Mouse (Mus musculus): ENCODE results near the gene Hist1h4a. TPM values are rescaled to one million over a fixed set of nuclear protein-coding genes. Genes with fewer than 3 reads are reported as not detected.
A peak's percentile ranks its signal among the peaks of the same experiment; 100 is the strongest.
"Not testable (repeated sequence)": the region's sequence is repeated elsewhere in the genome, so short reads cannot be mapped to it uniquely, and the experiment has no call there.

The Hist1h4a gene
- polyA plus RNA-seq, 1 experiment from 2014 or later: 0.65 TPM

DNA sequence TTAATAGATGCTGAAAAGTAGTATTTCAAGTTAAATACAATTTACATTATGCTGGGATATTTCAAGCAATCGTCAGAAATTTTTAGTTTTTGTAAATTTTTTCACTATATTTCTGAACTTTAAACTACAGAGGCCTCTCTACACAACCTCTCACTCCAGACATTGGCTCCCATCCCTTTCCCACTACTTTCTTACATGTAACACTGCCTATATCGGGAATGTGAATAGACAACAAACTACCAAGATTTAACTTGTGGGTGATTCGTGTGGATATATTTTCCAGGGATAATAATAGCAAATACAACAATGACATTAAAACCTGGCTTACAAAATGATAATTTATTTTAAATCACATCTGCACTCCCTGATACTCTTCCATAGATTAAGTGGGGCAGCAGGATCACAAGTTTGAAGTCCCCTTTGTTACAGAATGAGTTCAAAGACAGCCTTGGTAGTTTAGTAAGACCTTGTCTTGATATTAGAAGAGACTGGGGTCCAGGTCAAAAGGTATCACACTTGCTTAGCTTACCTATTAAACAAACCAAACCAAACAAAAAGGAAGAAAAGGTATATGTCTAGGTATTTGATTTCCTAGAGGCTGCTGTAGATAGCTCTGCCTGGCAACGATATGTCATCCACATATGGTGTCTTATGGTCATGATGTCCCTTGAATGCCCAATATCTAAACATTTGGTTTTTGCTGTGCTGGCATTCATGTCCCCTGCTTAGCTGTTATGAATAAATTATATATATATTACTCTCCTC, 7.5 kb downstream of the Hist1h4a start:
- Histone ChIP-seq H3K27ac (replicated peaks) (peak overlapping the region; percentile 91), H3K4me3 (peak overlapping the region; percentile 61), H3K9me3 (no peaks in the 10 kb centered on the region), H3K36me3 (replicated peaks) (no peaks in the 10 kb centered on the region), H3K4me1 (peaks cover 18% of the 10 kb centered on the region), H3K27me3 (replicated peaks; ENCODE audit: low read depth, poor library complexity, severe bottlenecking) (no peaks in the 10 kb centered on the region)
- DNase-seq (ENCODE audit: low spot score): no peak
- WGBS: 64% methylated on average over 4 of the region's 4 CpGs

DNA sequence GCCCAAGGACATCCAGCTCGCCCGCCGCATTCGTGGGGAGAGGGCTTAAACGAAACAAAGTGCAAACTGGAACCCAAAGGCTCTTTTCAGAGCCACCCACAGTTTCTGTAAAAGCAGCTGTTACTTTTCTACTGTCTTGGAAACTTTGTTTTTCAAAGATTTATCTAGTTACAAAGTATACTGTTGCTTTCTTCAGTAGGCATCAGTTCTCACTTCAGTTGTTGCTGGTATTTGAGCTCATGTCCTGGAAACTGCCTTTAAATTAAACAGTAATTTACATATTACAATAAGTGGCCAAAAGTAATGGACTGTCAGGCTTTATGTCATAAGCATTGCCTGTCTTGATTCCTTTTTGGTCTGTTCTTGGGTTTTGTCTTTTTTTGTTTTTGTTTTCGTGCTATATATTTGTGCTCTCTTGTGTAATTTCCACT, 8.3 kb downstream of the Hist1h4a start:
- H3K9me3 ChIP-seq: no peaks in the 10 kb centered on the region
- H3K4me1 ChIP-seq: peaks cover 21% of the 10 kb centered on the region
- WGBS: 3% methylated on average over 6 of the region's 6 CpGs
- H3K36me3 ChIP-seq (replicated peaks): no peaks in the 10 kb centered on the region
- no peak for DNase-seq (ENCODE audit: low spot score)
- H3K27me3 ChIP-seq (replicated peaks; ENCODE audit: low read depth, poor library complexity, severe bottlenecking): no peaks in the 10 kb centered on the region
- peak overlapping the region; percentile 91 for H3K27ac ChIP-seq (replicated peaks)
- peak overlapping the region; percentile 61 for H3K4me3 ChIP-seq

DNA sequence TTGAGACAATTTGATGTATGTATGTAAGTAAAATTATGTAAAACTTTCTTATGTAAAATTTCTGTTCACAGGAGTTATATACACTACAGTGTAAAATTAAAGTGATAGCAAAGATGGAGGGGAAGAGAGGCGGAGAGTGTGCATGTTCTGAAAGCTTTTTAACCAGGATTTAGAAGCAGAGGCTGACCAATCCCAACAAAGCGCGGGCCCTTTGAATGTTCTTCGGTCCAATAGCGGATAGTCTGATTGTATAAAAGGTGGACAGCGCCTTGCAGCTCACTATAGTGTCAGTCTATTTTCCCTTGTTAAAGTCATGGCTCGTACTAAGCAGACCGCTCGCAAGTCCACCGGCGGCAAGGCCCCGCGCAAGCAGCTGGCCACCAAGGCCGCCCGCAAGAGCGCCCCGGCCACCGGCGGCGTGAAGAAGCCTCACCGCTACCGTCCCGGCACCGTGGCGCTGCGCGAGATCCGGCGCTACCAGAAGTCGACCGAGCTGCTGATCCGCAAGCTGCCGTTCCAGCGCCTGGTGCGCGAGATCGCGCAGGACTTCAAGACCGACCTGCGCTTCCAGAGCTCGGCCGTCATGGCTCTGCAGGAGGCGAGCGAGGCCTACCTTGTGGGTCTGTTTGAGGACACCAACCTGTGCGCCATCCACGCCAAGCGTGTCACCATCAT, 8.8 kb downstream of the Hist1h4a start, which contains the start of gene Hist1h3b:
TSS of gene Hist1h3b (plus strand) at position 201 of the 675 bp plus-strand sequence.
- H3K27ac ChIP-seq (replicated peaks): peak within 1 kb of the TSS; percentile 98
- under 1% methylated on average over 19 of the region's 47 CpGs for WGBS
- peak within 1 kb of the TSS; percentile 61 for H3K4me3 ChIP-seq

DNA sequence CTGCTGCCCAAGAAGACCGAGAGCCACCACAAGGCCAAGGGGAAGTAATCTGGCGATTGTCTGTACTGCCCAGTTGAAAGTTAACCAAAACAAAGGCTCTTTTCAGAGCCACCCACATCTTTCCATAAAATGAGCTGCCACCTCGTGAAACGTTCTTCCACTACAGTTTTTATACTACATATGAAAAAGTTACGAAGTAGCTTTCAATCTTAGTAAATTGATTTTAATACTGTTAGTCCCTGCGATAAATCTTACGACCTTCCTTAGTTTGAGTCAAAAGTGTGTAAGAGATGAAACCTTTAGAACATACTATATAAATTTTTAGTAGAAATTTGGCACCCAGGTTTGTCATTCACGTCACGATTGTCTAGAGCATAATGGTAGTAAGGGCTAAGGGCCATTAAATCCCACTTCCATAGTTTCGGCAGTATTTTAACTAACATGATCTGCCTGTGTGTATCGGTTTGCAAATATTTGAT, 9.5 kb downstream of the Hist1h4a start:
- no peak for DNase-seq (ENCODE audit: low spot score)
- no peaks in the 10 kb centered on the region for H3K9me3 ChIP-seq
- 1% methylated on average over 11 of the region's 11 CpGs for WGBS

More for the DNA sequence above, 8.8 kb downstream of the Hist1h4a start, which contains the start of gene Hist1h3b:
- peak; percentile 90 for DNase-seq (ENCODE audit: low spot score)
- H3K4me1 ChIP-seq: peaks cover 21% of the 10 kb centered on the region
- H3K27me3 ChIP-seq (replicated peaks; ENCODE audit: low read depth, poor library complexity, severe bottlenecking); H3K36me3 ChIP-seq (replicated peaks); H3K9me3 ChIP-seq: not testable (repeated sequence)

DNA sequence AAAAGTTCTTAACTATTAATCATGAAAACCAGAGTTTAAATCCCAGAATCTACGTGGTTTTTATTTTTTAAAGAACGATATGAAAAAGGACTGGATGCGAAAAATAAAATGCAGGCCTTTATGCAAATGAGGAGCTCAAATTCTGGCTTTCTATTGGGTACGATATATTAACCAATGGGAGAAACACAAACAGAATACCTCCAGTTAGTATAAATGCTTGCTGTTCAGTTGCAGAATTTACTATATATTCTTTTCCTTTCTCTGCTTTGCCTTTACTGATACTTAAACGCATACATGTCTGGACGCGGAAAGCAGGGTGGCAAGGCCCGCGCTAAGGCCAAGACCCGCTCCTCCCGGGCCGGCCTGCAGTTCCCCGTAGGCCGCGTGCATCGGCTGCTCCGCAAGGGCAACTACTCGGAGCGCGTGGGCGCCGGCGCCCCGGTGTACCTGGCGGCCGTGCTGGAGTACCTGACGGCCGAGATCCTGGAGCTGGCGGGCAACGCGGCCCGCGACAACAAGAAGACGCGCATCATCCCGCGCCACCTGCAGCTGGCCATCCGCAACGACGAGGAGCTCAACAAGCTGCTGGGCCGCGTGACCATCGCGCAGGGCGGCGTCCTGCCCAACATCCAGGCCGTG, 10.1 kb downstream of the Hist1h4a start, which contains the start of gene Hist1h2ab:
TSS of gene Hist1h2ab (plus strand) at position 288 of the 639 bp plus-strand sequence.
- not testable (repeated sequence) for H3K36me3 ChIP-seq (replicated peaks); H3K9me3 ChIP-seq; H3K27me3 ChIP-seq (replicated peaks; ENCODE audit: low read depth, poor library complexity, severe bottlenecking)
- H3K4me3 ChIP-seq: peak within 1 kb of the TSS; percentile 58
- peak; percentile 83 for DNase-seq (ENCODE audit: low spot score)
- peaks cover 21% of the 10 kb centered on the region for H3K4me1 ChIP-seq
- H3K27ac ChIP-seq (replicated peaks): peak within 1 kb of the TSS; percentile 98
- WGBS: 1% methylated on average over 35 of the region's 47 CpGs

More for the DNA sequence above, 9.5 kb downstream of the Hist1h4a start:
- Histone ChIP-seq H3K4me1 (peaks cover 21% of the 10 kb centered on the region), H3K27ac (replicated peaks) (peak overlapping the region; percentile 98), H3K27me3 (replicated peaks; ENCODE audit: low read depth, poor library complexity, severe bottlenecking) (no peaks in the 10 kb centered on the region), H3K36me3 (replicated peaks) (no peaks in the 10 kb centered on the region), H3K4me3 (peak overlapping the region; percentile 58)

DNA sequence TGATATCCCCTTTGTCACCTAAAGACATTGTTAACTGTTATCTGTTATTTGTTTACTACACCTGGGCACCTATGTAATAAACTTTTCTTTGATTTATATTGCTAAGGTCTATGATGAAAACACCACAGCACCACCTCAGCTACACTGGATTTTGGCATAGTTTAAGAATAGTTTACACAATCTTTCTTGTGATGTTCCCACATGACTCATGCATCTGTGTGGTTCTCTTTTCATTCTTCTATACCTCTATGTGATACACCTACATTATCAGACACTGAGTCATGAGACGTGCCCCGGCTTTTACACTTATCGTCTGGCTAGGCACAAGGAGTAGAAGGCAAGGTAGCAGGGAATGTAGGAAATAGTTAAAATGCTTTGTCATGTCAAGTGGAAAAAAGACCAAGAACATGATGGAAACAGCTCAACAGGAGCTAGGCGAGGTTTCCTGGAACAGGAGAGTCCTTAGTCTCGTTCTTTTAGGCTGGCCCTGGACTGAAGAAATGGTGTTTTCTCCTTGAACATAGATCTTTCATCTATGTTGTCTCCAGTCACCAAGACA, 11.4 kb downstream of the Hist1h4a start:
- Histone ChIP-seq H3K4me3 (no peak overlapping the region), H3K27ac (replicated peaks) (peak overlapping the region; percentile 98), H3K36me3 (replicated peaks) (no peaks in the 10 kb centered on the region), H3K27me3 (replicated peaks; ENCODE audit: low read depth, poor library complexity, severe bottlenecking) (no peaks in the 10 kb centered on the region), H3K9me3 (no peaks in the 10 kb centered on the region), H3K4me1 (peaks cover 21% of the 10 kb centered on the region)
- no peak for DNase-seq (ENCODE audit: low spot score)
- 92% methylated on average over 5 of the region's 5 CpGs for WGBS

DNA sequence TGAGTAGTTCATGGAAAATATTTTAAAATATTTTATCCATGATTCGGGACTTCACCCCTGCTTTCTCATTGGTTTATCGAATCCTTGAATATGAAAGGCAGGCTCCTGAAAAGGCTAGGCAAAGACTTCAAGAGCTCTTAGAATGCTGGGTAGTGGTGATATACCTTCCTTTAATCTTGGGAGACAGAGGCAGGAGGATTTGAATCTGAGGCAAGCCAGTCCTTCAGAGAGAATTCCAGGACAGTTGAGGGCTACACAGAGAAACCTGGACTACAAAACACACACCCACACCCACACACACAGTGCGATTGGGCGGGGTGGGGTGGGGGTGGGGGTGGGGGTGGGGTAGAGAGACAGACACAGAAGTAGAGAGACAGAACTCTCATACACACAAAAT, 13.1 kb downstream of the Hist1h4a start:
- DNase-seq (ENCODE audit: low spot score): peak; percentile 54
- no peaks in the 10 kb centered on the region for H3K36me3 ChIP-seq (replicated peaks)
- H3K4me3 ChIP-seq: peak overlapping the region; percentile 62
- WGBS: 11% methylated on average over 4 of the region's 4 CpGs
- H3K9me3 ChIP-seq: no peaks in the 10 kb centered on the region
- peak overlapping the region; percentile 98 for H3K27ac ChIP-seq (replicated peaks)
- peaks cover 23% of the 10 kb centered on the region for H3K4me1 ChIP-seq
- no peaks in the 10 kb centered on the region for H3K27me3 ChIP-seq (replicated peaks; ENCODE audit: low read depth, poor library complexity, severe bottlenecking)

DNA sequence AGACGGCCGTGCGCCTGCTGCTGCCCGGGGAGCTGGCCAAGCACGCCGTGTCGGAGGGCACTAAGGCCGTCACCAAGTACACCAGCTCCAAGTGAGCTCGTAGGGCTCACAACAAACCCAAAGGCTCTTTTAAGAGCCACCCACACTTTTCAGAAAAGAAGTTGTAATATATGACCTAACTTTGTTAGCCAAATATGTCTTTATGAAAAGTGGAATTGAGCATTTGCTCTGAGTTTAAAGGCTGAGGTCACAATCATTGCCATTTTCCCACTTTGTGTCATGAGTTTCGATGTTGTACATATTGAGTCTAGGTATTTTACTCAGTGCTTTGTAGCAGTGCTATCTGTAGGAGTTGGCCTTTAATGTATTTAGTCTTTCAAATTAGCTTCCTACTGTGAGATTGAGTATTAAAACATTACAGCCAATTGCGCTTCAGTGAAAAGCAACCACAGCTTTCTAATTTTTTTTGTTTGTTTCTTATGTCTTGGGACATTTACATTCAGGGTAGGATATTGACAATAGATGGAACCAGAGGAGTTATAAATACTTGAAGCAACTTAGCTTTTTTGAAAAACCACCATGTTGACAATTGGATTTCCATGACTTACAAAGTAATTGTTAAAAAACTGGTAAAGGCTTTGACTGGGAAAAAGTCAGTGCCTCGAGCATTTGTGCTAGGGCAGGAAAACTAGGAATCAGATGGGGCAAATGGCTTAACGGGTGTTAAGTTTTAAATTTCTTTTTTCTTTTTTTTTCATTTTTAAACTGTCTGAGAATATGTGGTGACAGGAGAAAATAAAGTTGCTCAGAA, 13.7 kb downstream of the Hist1h4a start:
- Histone ChIP-seq H3K27ac (replicated peaks) (peak overlapping the region; percentile 98), H3K4me3 (peak overlapping the region; percentile 62), H3K27me3 (replicated peaks; ENCODE audit: low read depth, poor library complexity, severe bottlenecking) (no peaks in the 10 kb centered on the region), H3K9me3 (no peaks in the 10 kb centered on the region), H3K4me1 (peaks cover 23% of the 10 kb centered on the region), H3K36me3 (replicated peaks) (no peaks in the 10 kb centered on the region)
- 4% methylated on average over 13 of the region's 13 CpGs for WGBS
- DNase-seq (ENCODE audit: low spot score): peak; percentile 35

DNA sequence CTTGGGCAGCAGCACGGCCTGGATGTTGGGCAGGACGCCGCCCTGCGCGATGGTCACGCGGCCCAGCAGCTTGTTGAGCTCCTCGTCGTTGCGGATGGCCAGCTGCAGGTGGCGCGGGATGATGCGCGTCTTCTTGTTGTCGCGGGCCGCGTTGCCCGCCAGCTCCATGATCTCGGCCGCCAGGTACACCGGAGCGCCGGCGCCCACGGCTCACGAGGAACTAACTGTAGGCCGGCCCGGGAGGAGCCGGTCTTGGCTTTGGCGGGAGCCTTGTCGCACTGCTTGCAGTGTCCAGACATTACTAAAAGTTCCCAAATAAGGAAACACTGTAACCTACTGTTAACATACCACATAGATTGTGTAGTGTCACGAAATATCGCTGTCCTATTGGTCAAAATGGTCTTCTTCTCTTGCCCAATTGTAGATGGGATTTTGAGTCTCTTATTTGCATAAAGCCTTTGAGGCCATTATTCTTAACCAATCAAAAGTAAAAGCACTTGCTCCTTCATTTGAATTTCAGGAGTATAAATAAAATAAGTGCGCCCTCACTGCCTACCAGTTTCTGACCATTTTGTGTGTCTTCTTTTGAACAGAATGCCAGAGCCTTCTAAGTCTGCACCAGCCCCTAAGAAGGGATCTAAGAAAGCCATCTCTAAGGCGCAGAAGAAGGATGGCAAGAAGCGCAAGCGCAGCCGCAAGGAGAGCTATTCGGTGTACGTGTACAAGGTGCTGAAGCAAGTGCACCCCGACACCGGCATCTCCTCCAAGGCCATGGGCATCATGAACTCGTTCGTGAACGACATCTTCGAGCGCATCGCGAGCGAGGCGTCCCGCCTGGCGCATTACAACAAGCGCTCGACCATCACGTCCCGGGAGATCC, 14.6 kb downstream of the Hist1h4a start, which contains the start of gene Hist1h2bb:
TSS of gene Hist1h2bb (plus strand) at position 534 of the 880 bp plus-strand sequence.
- DNase-seq (ENCODE audit: low spot score): peak; percentile 83
- WGBS: under 1% methylated on average over 53 of the region's 58 CpGs
- not testable (repeated sequence) for H3K36me3 ChIP-seq (replicated peaks)

DNA sequence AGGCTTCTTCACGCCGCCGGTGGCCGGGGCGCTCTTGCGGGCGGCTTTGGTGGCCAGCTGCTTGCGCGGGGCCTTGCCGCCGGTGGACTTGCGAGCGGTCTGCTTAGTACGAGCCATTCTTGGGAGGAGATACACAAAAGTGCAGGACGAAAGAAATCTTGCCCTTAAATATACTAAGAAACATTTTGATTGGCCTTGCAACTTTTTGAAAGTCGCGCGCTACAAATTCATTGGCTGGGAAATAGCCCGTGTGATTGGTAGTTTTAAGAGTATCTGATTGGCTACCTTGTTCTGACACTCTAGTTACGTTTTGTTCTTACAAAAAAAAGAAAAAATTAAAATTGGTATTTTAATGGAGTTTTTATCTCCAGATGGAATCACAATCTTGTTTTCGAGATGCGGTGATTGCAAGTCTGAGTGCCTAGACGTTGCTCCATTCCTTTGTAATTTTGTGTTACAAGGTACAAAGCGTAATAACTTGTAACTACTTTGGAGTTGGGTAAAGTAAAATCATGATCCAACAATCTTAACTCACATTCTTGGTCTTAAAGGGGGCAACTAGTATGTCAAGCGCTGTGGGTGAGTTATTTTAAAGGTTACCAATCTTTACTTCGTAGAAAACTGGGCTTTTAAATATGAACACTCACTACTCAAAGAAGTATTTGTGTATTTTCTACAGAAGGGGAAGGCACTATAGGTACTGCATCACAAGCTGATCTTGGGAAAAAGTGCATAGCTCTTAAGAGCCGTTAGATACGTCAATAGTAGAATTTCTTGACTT, 15.5 kb downstream of the Hist1h4a start, which contains the start of gene Hist1h3c:
TSS of gene Hist1h3c (minus strand) at position 222 of the 781 bp plus-strand sequence.
- WGBS: under 1% methylated on average over 26 of the region's 28 CpGs
- DNase-seq (ENCODE audit: low spot score): peak; percentile 83
- Histone ChIP-seq H3K9me3 (no peaks in the 10 kb centered on the region), H3K27ac (replicated peaks) (peak within 1 kb of the TSS; percentile 98), H3K4me1 (peaks cover 28% of the 10 kb centered on the region), H3K4me3 (peak within 1 kb of the TSS; percentile 62), H3K27me3 (replicated peaks; ENCODE audit: low read depth, poor library complexity, severe bottlenecking) (no peaks in the 10 kb centered on the region), H3K36me3 (replicated peaks) (no peaks in the 10 kb centered on the region)

More for the DNA sequence above, 14.6 kb downstream of the Hist1h4a start, which contains the start of gene Hist1h2bb:
- H3K27ac ChIP-seq (replicated peaks): peak within 1 kb of the TSS; percentile 98
- not testable (repeated sequence) for H3K27me3 ChIP-seq (replicated peaks; ENCODE audit: low read depth, poor library complexity, severe bottlenecking); H3K9me3 ChIP-seq
- H3K4me3 ChIP-seq: peak within 1 kb of the TSS; percentile 62
- H3K4me1 ChIP-seq: peaks cover 23% of the 10 kb centered on the region

Measured in embryonic facial prominence, embryonic 10.5 days (tissue).